Mouse (Mus musculus): ENCODE measurements around the gene Prss50.

DNA sequence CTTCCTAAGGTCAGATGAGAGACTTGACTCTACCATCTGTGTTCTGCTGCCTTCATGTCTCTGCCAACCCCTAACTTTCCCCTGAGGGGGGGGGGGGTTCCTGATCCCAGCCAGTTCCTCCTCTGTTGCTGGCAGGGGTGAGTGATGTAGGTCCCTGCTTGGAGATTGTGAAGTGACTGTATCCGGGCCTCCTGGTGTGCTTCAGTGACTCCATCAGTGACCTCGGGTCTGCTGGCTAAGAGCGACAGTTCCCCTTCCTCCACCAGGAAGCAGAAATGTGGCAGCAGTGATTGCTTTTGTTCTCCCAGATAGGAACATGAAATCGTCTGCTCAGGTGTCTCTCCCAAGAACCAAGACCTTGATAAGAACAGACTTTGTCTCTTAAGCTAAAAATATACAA, 847 bp upstream of the Prss50 start:
- TF ChIP-seq POLR2A (IDR thresholded peaks at IDR 0.05; ENCODE audit: borderline replicate concordance, control insufficient read depth, low read depth, low read length) = no peak
- TF ChIP-seq CTCF (IDR thresholded peaks at IDR 0.05; ENCODE audit: control insufficient read depth, insufficient read depth, low read length) = no peak
